Mouse (Mus musculus): ENCODE measurements around the gene Kif2c. TPM values are rescaled to one million over a fixed set of nuclear protein-coding genes. Genes with fewer than 3 reads are reported as not detected.
A peak's percentile ranks its signal among the peaks of the same experiment; 100 is the strongest.

The Kif2c gene
- total and polyA plus RNA-seq, 3 experiments: 0.14 to 0.26 (median 0.25) TPM

DNA sequence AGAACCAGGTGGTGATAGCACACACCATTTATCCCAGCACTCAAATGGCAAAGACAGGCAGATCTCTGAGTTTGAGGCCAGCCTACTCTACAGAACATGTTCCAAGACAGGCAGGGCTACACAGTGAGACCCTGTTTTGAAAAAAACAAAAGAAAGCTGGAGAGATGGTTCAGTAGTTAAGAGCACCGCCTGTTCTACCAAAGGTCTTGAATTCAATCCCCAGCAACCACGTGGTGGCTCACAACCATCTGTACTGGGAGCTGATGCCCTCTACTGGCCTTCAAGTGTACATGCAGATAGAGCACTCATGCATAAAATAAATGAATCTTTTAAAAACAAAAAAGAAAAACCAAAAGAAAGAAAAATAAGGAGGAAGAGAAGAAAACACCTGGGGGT is 43.2 kb downstream of the Kif2c start:
- 4% methylated on average over 2 of the region's 2 CpGs for WGBS

DNA sequence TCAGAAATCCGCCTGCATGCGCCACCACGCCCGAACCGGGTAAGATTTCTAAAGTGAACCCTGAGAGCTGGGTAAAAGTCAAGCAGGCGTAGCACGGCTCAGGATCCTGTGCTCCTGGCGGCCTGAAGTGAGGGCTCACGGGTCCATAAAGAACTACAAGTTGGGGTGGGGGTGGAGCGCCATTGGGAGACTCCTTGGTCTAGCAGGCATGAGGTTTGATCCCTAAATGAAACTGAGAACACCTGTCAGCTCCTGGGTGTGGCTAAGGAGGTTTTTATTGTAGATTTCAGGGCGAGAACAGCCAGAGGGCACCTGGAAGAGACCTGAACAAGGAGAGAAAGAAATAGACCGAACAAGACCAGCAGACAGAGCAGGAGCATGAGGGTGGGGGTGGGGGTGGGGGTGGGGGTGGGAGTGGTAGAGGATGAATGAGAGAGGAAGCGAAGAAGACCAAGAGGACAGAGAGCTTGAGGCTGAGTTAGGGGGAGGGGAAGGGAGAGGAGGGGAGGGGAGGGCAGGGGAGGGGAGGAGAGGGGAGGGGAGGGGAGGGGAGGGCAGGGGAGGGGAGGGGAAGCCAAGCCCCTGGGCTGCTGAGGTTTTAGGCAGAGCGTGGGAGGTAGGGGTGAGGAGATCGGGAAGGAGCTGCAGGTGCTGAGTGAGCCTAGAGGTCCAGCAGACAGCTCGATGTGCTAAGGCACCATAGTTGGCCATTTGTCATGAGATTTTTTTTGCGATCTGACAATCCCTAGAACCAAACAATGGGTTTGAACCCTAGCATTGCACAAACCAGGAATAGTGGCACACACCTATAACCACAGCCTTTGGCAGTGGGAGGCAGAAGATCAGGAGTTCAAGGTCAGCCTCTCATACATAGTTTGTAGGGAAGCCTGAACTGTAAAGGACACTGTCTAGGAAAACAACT is 43.9 kb downstream of the Kif2c start:
- H3K79me2 ChIP-seq (replicated peaks; ENCODE audit: control insufficient read depth, insufficient read depth, low read length): no peaks in the 10 kb centered on the region
- H3K27me3 ChIP-seq (ENCODE audit: control insufficient read depth, insufficient read depth, low read length): no peaks in the 10 kb centered on the region
- H3K9ac ChIP-seq (ENCODE audit: low read depth, low read length): no peak overlapping the region
- no peak overlapping the region for H3K27ac ChIP-seq
- intact Hi-C loops (cut with DNase I): loop anchor here (5.0 kb wide), 1 partner anchor 41 kb away; the partner anchor contains the start of gene Ptch2
- no peak for DNase-seq
- 73% methylated on average over 15 of the region's 17 CpGs for WGBS
- H3K36me3 ChIP-seq (ENCODE audit: control insufficient read depth, insufficient read depth, low read length): no peaks in the 10 kb centered on the region
- TF ChIP-seq CTCF (IDR thresholded peaks at IDR 0.05): no peak
- no peak for TF ChIP-seq EP300 (IDR thresholded peaks at IDR 0.05; ENCODE audit: insufficient read depth, low read depth, low read length)
- TF ChIP-seq POLR2A (IDR thresholded peaks at IDR 0.05; ENCODE audit: insufficient read depth, low read depth, low read length): no peak
- H3K4me3 ChIP-seq: no peak overlapping the region
- peaks cover 3% of the 10 kb centered on the region for H3K4me1 ChIP-seq (ENCODE audit: control insufficient read depth, insufficient read depth, low read length)

More for the DNA sequence above, 43.2 kb downstream of the Kif2c start:
- Histone ChIP-seq H3K79me2 (replicated peaks; ENCODE audit: control insufficient read depth, insufficient read depth, low read length) (no peaks in the 10 kb centered on the region), H3K36me3 (ENCODE audit: control insufficient read depth, insufficient read depth, low read length) (no peaks in the 10 kb centered on the region), H3K9ac (ENCODE audit: low read depth, low read length) (no peak overlapping the region), H3K4me3 (no peak overlapping the region), H3K4me1 (ENCODE audit: control insufficient read depth, insufficient read depth, low read length) (peaks cover under 1% of the 10 kb centered on the region), H3K27me3 (ENCODE audit: control insufficient read depth, insufficient read depth, low read length) (no peaks in the 10 kb centered on the region), H3K27ac (no peak overlapping the region)
- TF ChIP-seq EP300 (IDR thresholded peaks at IDR 0.05; ENCODE audit: insufficient read depth, low read depth, low read length): no peak
- peak; percentile 94 for TF ChIP-seq CTCF (IDR thresholded peaks at IDR 0.05)
- DNase-seq: peak in 1 of 2 experiments; percentile 52
- intact Hi-C loops (cut with DNase I): loop anchor here (5.0 kb wide), 1 partner anchor 42 kb away; the partner anchor contains the start of gene Ptch2

DNA sequence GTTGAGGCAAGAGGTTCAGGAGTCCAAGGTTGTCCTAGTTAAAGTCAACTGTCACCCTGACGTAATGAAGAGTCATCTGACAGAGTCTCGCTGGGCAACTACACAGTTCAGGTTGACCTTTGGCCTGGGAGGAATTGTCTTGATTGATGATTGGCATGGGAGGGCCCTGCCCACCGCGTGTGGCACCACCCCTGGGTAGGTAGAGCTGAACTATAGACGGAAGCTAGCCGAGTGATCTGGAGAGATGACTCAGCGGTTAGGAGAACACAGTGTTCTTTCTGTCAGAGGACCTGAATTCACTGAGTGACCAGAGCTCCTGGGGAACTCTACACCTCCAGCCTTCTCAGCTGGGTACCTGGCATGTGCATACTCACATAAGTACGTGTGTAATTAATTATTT is 46.4 kb downstream of the Kif2c start:
- no peak overlapping the region for H3K27ac ChIP-seq
- WGBS: 49% methylated on average over 8 of the region's 8 CpGs

DNA sequence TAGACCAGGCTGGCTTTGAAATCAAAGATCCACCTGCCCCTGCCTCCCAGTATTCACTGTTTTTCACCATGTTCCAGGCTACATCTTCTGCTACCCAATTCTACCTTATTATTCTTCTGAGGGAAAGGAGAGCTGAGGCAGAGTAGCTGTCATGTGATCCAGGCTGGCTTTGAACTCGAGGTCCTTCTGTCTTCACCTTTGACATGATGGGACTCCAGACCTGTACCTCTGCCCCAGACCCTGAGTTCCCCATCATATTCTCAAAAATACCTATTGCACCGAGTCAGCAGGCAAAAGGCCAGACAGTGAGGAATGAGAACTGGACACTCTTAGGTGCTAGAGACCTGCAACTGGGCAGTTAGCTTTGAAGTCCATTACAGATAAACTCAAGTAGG is 47.8 kb downstream of the Kif2c start:
- DNase-seq: peak in 1 of 2 experiments; percentile 15
- intact Hi-C loops (cut with DNase I): loop anchor here (2.0 kb wide), 1 partner anchor 140 kb away; the partner anchor contains the start of genes Hectd3 and Urod
- no peak overlapping the region for H3K27ac ChIP-seq
- no peaks in the 10 kb centered on the region for H3K27me3 ChIP-seq (ENCODE audit: control insufficient read depth, insufficient read depth, low read length)
- 34% methylated on average over 2 of the region's 2 CpGs for WGBS
- H3K4me1 ChIP-seq (ENCODE audit: control insufficient read depth, insufficient read depth, low read length): peaks cover 9% of the 10 kb centered on the region
- H3K9ac ChIP-seq (ENCODE audit: low read depth, low read length): no peak overlapping the region
- TF ChIP-seq POLR2A (IDR thresholded peaks at IDR 0.05; ENCODE audit: insufficient read depth, low read depth, low read length) (no peak), CTCF (IDR thresholded peaks at IDR 0.05) (no peak), EP300 (IDR thresholded peaks at IDR 0.05; ENCODE audit: insufficient read depth, low read depth, low read length) (no peak)
- no peak overlapping the region for H3K4me3 ChIP-seq
- no peaks in the 10 kb centered on the region for H3K36me3 ChIP-seq (ENCODE audit: control insufficient read depth, insufficient read depth, low read length)
- H3K79me2 ChIP-seq (replicated peaks; ENCODE audit: control insufficient read depth, insufficient read depth, low read length): no peaks in the 10 kb centered on the region

More for the DNA sequence above, 46.4 kb downstream of the Kif2c start:
- DNase-seq: no peak
- Histone ChIP-seq H3K4me1 (ENCODE audit: control insufficient read depth, insufficient read depth, low read length) (peaks cover 9% of the 10 kb centered on the region), H3K27me3 (ENCODE audit: control insufficient read depth, insufficient read depth, low read length) (no peaks in the 10 kb centered on the region), H3K4me3 (no peak overlapping the region), H3K9ac (ENCODE audit: low read depth, low read length) (no peak overlapping the region), H3K79me2 (replicated peaks; ENCODE audit: control insufficient read depth, insufficient read depth, low read length) (no peaks in the 10 kb centered on the region), H3K36me3 (ENCODE audit: control insufficient read depth, insufficient read depth, low read length) (no peaks in the 10 kb centered on the region)
- no peak for TF ChIP-seq EP300 (IDR thresholded peaks at IDR 0.05; ENCODE audit: insufficient read depth, low read depth, low read length)
- intact Hi-C loops (cut with DNase I): loop anchor here (2.0 to 5.0 kb wide), 3 partner anchors 15 to 39 kb away; partner anchors contain the start of gene Ptch2

DNA sequence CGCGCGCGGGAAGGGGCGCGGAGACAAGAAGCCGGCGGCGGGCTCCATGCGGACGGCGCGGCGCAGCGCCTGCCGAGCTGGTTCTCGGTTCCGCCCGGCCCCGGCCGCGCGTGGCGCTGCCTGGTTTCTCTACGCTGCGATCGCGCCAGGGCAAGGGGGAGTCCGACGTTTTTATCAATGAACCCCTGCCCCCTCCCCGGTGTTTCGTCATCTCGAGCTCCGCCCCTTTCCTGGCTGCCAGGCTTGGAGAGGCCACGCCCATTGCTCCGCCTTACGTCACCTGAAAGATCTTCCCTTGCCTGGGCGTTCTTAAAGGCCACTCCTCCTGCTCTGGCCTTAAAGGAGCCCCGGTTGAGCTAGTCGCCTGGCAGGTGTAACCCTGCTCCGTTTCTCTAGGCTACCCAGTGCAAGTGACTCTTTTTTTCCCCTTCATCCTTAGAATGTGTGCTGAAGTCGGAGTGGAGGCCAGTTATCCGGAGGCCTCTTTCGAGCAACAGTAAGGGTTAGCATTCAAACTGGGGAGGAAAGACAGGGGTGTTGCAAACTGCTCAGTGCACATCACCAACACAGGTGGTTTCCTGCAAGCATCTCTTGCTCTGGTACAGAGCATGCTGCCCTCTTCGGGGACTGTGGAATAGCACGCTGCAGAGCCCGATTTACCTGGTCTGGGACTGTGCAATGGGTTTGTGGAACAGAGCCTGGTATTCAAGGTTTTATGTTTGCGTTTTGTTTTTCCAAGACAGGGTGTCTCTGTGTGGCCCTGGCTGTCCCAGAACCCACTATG is 48.4 kb downstream of the Kif2c start, which contains the start of gene Plk3:
Gene Plk3 (minus strand): TSS at position 147 of the 784 bp plus-strand sequence.
- peak within 1 kb of the TSS; percentile 78 for H3K27ac ChIP-seq
- WGBS: 2% methylated on average over 48 of the region's 48 CpGs

More for the DNA sequence above, 48.4 kb downstream of the Kif2c start, which contains the start of gene Plk3:
- Histone ChIP-seq H3K4me1 (ENCODE audit: control insufficient read depth, insufficient read depth, low read length) (peaks cover 9% of the 10 kb centered on the region), H3K9ac (ENCODE audit: low read depth, low read length) (peak within 1 kb of the TSS; percentile 83), H3K36me3 (ENCODE audit: control insufficient read depth, insufficient read depth, low read length) (no peaks in the 10 kb centered on the region), H3K27me3 (ENCODE audit: control insufficient read depth, insufficient read depth, low read length) (no peaks in the 10 kb centered on the region), H3K4me3 (peak within 1 kb of the TSS; percentile 86), H3K79me2 (replicated peaks; ENCODE audit: control insufficient read depth, insufficient read depth, low read length) (no peaks in the 10 kb centered on the region)
- intact Hi-C loops (cut with DNase I): loop anchor here (2.0 kb wide), 1 partner anchor 139 kb away; the partner anchor contains the start of genes Hectd3 and Urod
- TF ChIP-seq EP300 (IDR thresholded peaks at IDR 0.05; ENCODE audit: insufficient read depth, low read depth, low read length): peak; percentile 68; the same call in 1 of the 2 replicates
- TF ChIP-seq POLR2A (IDR thresholded peaks at IDR 0.05; ENCODE audit: insufficient read depth, low read depth, low read length): peak; percentile 82
- 0 out of 2 replicates have a peak, but pooled peaks have one; percentile 9 for TF ChIP-seq CTCF (IDR thresholded peaks at IDR 0.05)
- peak; percentile 97 to 99 for DNase-seq
